Mouse (Mus musculus): ENCODE measurements around the gene Olfml2a. TPM values are rescaled to one million over a fixed set of nuclear protein-coding genes. Genes with fewer than 3 reads are reported as not detected.

The Olfml2a gene
- total RNA-seq, 2 experiments from 2014 or later: 4.2 to 6.6 TPM

- no peak for DNase-seq
Observed at GRCm38 (mm10) chr2:38941898-38942297, 10.1 kb downstream of the Olfml2a start.

GRCm38 (mm10) chr2:38943161-38943560 lies 11.4 kb downstream of the Olfml2a start:
- TF ChIP-seq CTCF (IDR thresholded peaks at IDR 0.05): no peak
- no peak for DNase-seq
- intact Hi-C loops (cut with DNase I): no loop called here
- Histone ChIP-seq H3K4me3 (no peak overlapping the region), H3K27ac (peak overlapping the region; percentile 35; the same call in 1 of the 2 replicates)

More at GRCm38 (mm10) chr2:38941898-38942297, 10.1 kb downstream of the Olfml2a start:
- H3K4me3 ChIP-seq: no peak overlapping the region
- intact Hi-C loops (cut with DNase I): no loop called here
- H3K27ac ChIP-seq: no peak overlapping the region
- TF ChIP-seq CTCF (IDR thresholded peaks at IDR 0.05): no peak

- Histone ChIP-seq H3K4me3 (no peak overlapping the region), H3K27ac (peak overlapping the region; percentile 12; the same call in 1 of the 2 replicates)
- intact Hi-C loops (cut with DNase I): no loop called here
- no peak for DNase-seq
- TF ChIP-seq CTCF (IDR thresholded peaks at IDR 0.05): no peak
Observed at GRCm38 (mm10) chr2:38943977-38944376, 12.2 kb downstream of the Olfml2a start.

- peak; percentile 46 for DNase-seq
- H3K27ac ChIP-seq: no peak overlapping the region
- peak; percentile 24; the same call in 1 of the 2 replicates for TF ChIP-seq CTCF (IDR thresholded peaks at IDR 0.05)
- intact Hi-C loops (cut with DNase I): no loop called here
- no peak overlapping the region for H3K4me3 ChIP-seq
Observed at GRCm38 (mm10) chr2:38944460-38945161, 12.8 kb downstream of the Olfml2a start.

GRCm38 (mm10) chr2:38947566-38947965 lies 15.8 kb downstream of the Olfml2a start:
- intact Hi-C loops (cut with DNase I): no loop called here
- H3K27ac ChIP-seq: peak overlapping the region; percentile 51
- no peak for TF ChIP-seq CTCF (IDR thresholded peaks at IDR 0.05)
- DNase-seq: no peak
- H3K4me3 ChIP-seq: no peak overlapping the region

GRCm38 (mm10) chr2:38950281-38950719 lies 18.5 kb downstream of the Olfml2a start:
- peak overlapping the region; percentile 66 for H3K27ac ChIP-seq
- peak; percentile 79 for DNase-seq

GRCm38 (mm10) chr2:38953152-38953883 lies 21.5 kb downstream of the Olfml2a start:
- Histone ChIP-seq H3K4me3 (no peak overlapping the region), H3K27ac (peak overlapping the region; percentile 76)
- intact Hi-C loops (cut with DNase I): no loop called here
- DNase-seq: peak; percentile 93
- no peak for TF ChIP-seq CTCF (IDR thresholded peaks at IDR 0.05)

More at GRCm38 (mm10) chr2:38950281-38950719, 18.5 kb downstream of the Olfml2a start:
- intact Hi-C loops (cut with DNase I): no loop called here
- TF ChIP-seq CTCF (IDR thresholded peaks at IDR 0.05): no peak
- H3K4me3 ChIP-seq: 0 out of 2 replicates have a peak overlapping the region, but pooled peaks have one; percentile 2

GRCm38 (mm10) chr2:38956062-38956461 lies 24.3 kb downstream of the Olfml2a start:
- no peak for DNase-seq
- no peak for TF ChIP-seq CTCF (IDR thresholded peaks at IDR 0.05)
- intact Hi-C loops (cut with DNase I): no loop called here
- peak overlapping the region; percentile 28 for H3K27ac ChIP-seq
- no peak overlapping the region for H3K4me3 ChIP-seq

GRCm38 (mm10) chr2:38957671-38958223 lies 26.0 kb downstream of the Olfml2a start:
- Histone ChIP-seq H3K4me3 (no peak overlapping the region), H3K27ac (no peak overlapping the region)
- no peak for DNase-seq
- intact Hi-C loops (cut with DNase I): no loop called here
- no peak for TF ChIP-seq CTCF (IDR thresholded peaks at IDR 0.05)

- no peak for DNase-seq
- no peak overlapping the region for H3K27ac ChIP-seq
- intact Hi-C loops (cut with DNase I): no loop called here
- no peak for TF ChIP-seq CTCF (IDR thresholded peaks at IDR 0.05)
- no peak overlapping the region for H3K4me3 ChIP-seq
Observed at GRCm38 (mm10) chr2:38964198-38964597, 32.4 kb downstream of the Olfml2a start.

GRCm38 (mm10) chr2:38969650-38970049 lies 37.9 kb downstream of the Olfml2a start:
- intact Hi-C loops (cut with DNase I): no loop called here

GRCm38 (mm10) chr2:38970057-38970456 lies 38.3 kb downstream of the Olfml2a start:
- intact Hi-C loops (cut with DNase I): no loop called here
- no peak for TF ChIP-seq CTCF (IDR thresholded peaks at IDR 0.05)
- no peak overlapping the region for H3K27ac ChIP-seq
- DNase-seq: no peak
- H3K4me3 ChIP-seq: no peak overlapping the region

More at GRCm38 (mm10) chr2:38969650-38970049, 37.9 kb downstream of the Olfml2a start:
- TF ChIP-seq CTCF (IDR thresholded peaks at IDR 0.05): no peak
- Histone ChIP-seq H3K27ac (no peak overlapping the region), H3K4me3 (no peak overlapping the region)
- no peak for DNase-seq

- peak; percentile 7; the same call in 1 of the 2 replicates for TF ChIP-seq CTCF (IDR thresholded peaks at IDR 0.05)
- intact Hi-C loops (cut with DNase I): no loop called here
- DNase-seq: no peak
Observed at GRCm38 (mm10) chr2:38973223-38973622, 41.4 kb downstream of the Olfml2a start.

More at GRCm38 (mm10) chr2:38973223-38973622, 41.4 kb downstream of the Olfml2a start:
- Histone ChIP-seq H3K4me3 (no peak overlapping the region), H3K27ac (peak overlapping the region; percentile 38; the same call in 1 of the 2 replicates)

Data from gastrocnemius, adult 2 months (tissue).